Mouse (Mus musculus): Measurements from ENCODE around the gene Mid1.
"Not testable (repeated sequence)": the region's sequence is repeated elsewhere in the genome, so short reads cannot be mapped to it uniquely, and the experiment has no call there.

- TF ChIP-seq CTCF (IDR thresholded peaks at IDR 0.05; ENCODE audit: low read depth); EP300 (optimal IDR thresholded peaks at IDR 0.05): not testable (repeated sequence)
Observed at GRCm38 (mm10) chrX:169971562-169971961, 286.6 kb downstream of the Mid1 start.

Data from stomach, postnatal 0 days (tissue).